Mouse (Mus musculus) stomach, embryonic 15.5 days (tissue): ENCODE data around the gene Gm16513. TPM values are rescaled to one million over a fixed set of nuclear protein-coding genes. Genes with fewer than 3 reads are reported as not detected.
"Not testable (repeated sequence)": the region's sequence is repeated elsewhere in the genome, so short reads cannot be mapped to it uniquely, and the experiment has no call there.

Experiments used
- ATAC-seq: fragments of 200-750 bp; cut with Nextera tagmentation; 2 replicates; pipeline ENCODE4 v1.8.0; 2017; ENCODE audit warnings: low read depth, moderate number of reproducible peaks, moderate TSS enrichment; ENCODE audit not compliant: insufficient read depth, low FRiP score
- H3K27ac ChIP-seq: fragments of 300-500 bp; sonication (generic); 2 replicates; pipeline ENCODE4 v1.5.1; 2015; ENCODE audit warnings: mild to moderate bottlenecking, inconsistent platforms
- H3K27me3 ChIP-seq: fragments of 300-500 bp; sonication (generic); replicated peaks from 2 replicates; pipeline ENCODE4 v1.6.1; 2015; ENCODE audit warnings: inconsistent platforms
- H3K36me3 ChIP-seq: fragments of 300-500 bp; sonication (generic); 2 replicates; pipeline ENCODE4 v1.6.1; 2015; ENCODE audit warnings: inconsistent platforms
- H3K4me1 ChIP-seq: fragments of 300-500 bp; sonication (generic); 2 replicates; pipeline ENCODE4 v1.6.1; 2015; ENCODE audit warnings: inconsistent platforms
- H3K4me2 ChIP-seq: fragments of 300-500 bp; sonication (generic); 2 replicates; pipeline ENCODE4 v1.6.1; 2015; ENCODE audit warnings: mild to moderate bottlenecking, inconsistent platforms
- H3K4me3 ChIP-seq: fragments of 300-500 bp; sonication (generic); replicated peaks from 2 replicates; pipeline ENCODE4 v1.5.1; 2015; ENCODE audit warnings: inconsistent platforms
- H3K9ac ChIP-seq: fragments of 300-500 bp; sonication (generic); 2 replicates; pipeline ENCODE4 v1.6.1; 2015; ENCODE audit warnings: inconsistent platforms
- H3K9me3 ChIP-seq: fragments of 300-500 bp; sonication (generic); 2 replicates; pipeline ENCODE4 v1.6.1; 2016; ENCODE audit warnings: inconsistent platforms
- WGBS: fragments of 180-500 bp; shearing (Covaris S2); methylation state at CpG from one replicate; pipeline ENCODE4 v1.1.7; 2015; 5-methylcytosine and 5-hydroxymethylcytosine counted together
- polyA plus RNA-seq: library from polyadenylated mRNA; unstranded; fragments of >200 nt; fragmentation: Nextera tagmentation; extraction: Ambion mirVana; gene quantifications from 2 replicates; pipeline ENCODE4 v1.2.1, GENCODE M21; 2015

The Gm16513 gene
- polyA plus RNA-seq = not detected in 2 replicates

DNA sequence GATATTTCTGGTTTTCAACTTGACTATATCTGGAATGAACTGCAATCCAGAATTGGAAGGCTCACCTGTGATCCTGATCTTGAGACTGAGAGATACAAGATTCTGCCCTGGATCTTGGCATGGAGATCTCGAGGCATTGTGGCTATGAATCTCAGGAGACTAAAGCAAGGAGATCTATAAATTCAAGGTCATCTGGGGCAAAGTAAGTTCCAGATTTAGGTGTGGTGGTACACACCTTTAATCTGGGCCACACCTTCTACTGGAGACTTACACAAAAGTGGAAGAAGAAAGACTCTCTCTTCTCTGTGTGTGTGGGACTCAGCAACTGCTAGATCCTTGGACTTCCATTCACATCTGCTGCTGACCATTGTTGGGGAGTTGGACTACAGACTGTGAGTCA is at the start of gene Gm16513:
Gene Gm16513, plus strand, starts transcription at position 301 of the 400 bp plus-strand sequence.
- H3K4me2 ChIP-seq, ATAC-seq, H3K4me3 ChIP-seq, H3K27ac ChIP-seq, H3K9ac ChIP-seq, H3K27me3 ChIP-seq, H3K36me3 ChIP-seq, H3K4me1 ChIP-seq, H3K9me3 ChIP-seq: not testable (repeated sequence)
- WGBS = no CpG with 5 or more reads among the region's 1 CpGs

Other genes with a start within 250 kb of the Gm16513 start
- gene Gm6367, start 194.0 kb upstream of the Gm16513 start, polyA plus RNA-seq = not detected in 2 replicates
- gene Gm7942, start 75.7 kb upstream of the Gm16513 start, polyA plus RNA-seq = not detected in 2 replicates
- gene Gm10424, start 90.1 kb downstream of the Gm16513 start, polyA plus RNA-seq = not detected in 2 replicates
- gene Gm3259, start 123.3 kb downstream of the Gm16513 start, polyA plus RNA-seq = not detected in 2 replicates